Mouse (Mus musculus) megakaryocyte, embryonic 14.5 days (primary cell): ENCODE measurements around the gene Lzts3.

Experiments
- FLI1 ChIP-seq: IDR thresholded peaks from 2 replicates; pipeline ENCODE4 v1.6.1; 2012; ENCODE audit warnings: low read length, inconsistent platforms, mixed read lengths
- GATA1 ChIP-seq: IDR thresholded peaks from 3 replicates; pipeline ENCODE4 v1.6.1; 2012; ENCODE audit warnings: mixed read lengths, low read length, inconsistent platforms, borderline replicate concordance

GRCm38 (mm10) chr2:130681531-130681930, 38.9 kb upstream of the Lzts3 start:
- no peak for TF ChIP-seq GATA1
- TF ChIP-seq FLI1 = no peak
